Mouse (Mus musculus): ENCODE results near the gene Gpd2. TPM values are rescaled to one million over a fixed set of nuclear protein-coding genes. Genes with fewer than 3 reads are reported as not detected.

The Gpd2 gene
- total RNA-seq (2022): 100 to 1,000 TPM; 120 to 148 (median 124) TPM

- DNase-seq (ENCODE audit: low spot score in 2 of 2): no peak
Measured at GRCm38 (mm10) chr2:57237475-57237919, at the start of gene Gpd2. Gene Gpd2 (plus strand): TSS chr2:57237635.

- DNase-seq (ENCODE audit: low spot score in 2 of 2): no peak
Measured at GRCm38 (mm10) chr2:57188237-57188636, 49.2 kb upstream of the Gpd2 start.

- DNase-seq (ENCODE audit: low spot score in 2 of 2): no peak
Measured at GRCm38 (mm10) chr2:57190884-57191283, 46.6 kb upstream of the Gpd2 start.

- no peak for DNase-seq (ENCODE audit: low spot score in 2 of 2)
Measured at GRCm38 (mm10) chr2:57199046-57199445, 38.4 kb upstream of the Gpd2 start.

- no peak for DNase-seq (ENCODE audit: low spot score in 2 of 2)
Measured at GRCm38 (mm10) chr2:57208472-57209083, 28.9 kb upstream of the Gpd2 start.

- no peak for DNase-seq (ENCODE audit: low spot score in 2 of 2)
Measured at GRCm38 (mm10) chr2:57211049-57212001, 26.1 kb upstream of the Gpd2 start.

- no peak for DNase-seq (ENCODE audit: low spot score in 2 of 2)
Measured at GRCm38 (mm10) chr2:57213364-57213763, 24.1 kb upstream of the Gpd2 start.

GRCm38 (mm10) chr2:57223288-57224026, 14.0 kb upstream of the Gpd2 start:
- DNase-seq (ENCODE audit: low spot score in 2 of 2): no peak

GRCm38 (mm10) chr2:57225236-57225635, 12.2 kb upstream of the Gpd2 start:
- DNase-seq (ENCODE audit: low spot score in 2 of 2): no peak

- DNase-seq (ENCODE audit: low spot score in 2 of 2): no peak
Measured at GRCm38 (mm10) chr2:57227425-57227824, 10.0 kb upstream of the Gpd2 start.

GRCm38 (mm10) chr2:57229647-57230240, 7.7 kb upstream of the Gpd2 start:
- DNase-seq (ENCODE audit: low spot score in 2 of 2): no peak

GRCm38 (mm10) chr2:57231432-57231831, 6.0 kb upstream of the Gpd2 start:
- DNase-seq (ENCODE audit: low spot score in 2 of 2): no peak

GRCm38 (mm10) chr2:57232328-57232727, 5.1 kb upstream of the Gpd2 start:
- DNase-seq (ENCODE audit: low spot score in 2 of 2): no peak

- DNase-seq (ENCODE audit: low spot score in 2 of 2): no peak
Measured at GRCm38 (mm10) chr2:57236246-57236645, 1.2 kb upstream of the Gpd2 start.

GRCm38 (mm10) chr2:57237026-57237425, 409 bp upstream of the Gpd2 start:
- DNase-seq (ENCODE audit: low spot score in 2 of 2): no peak

GRCm38 (mm10) chr2:57237920-57238613, 632 bp downstream of the Gpd2 start:
- DNase-seq (ENCODE audit: low spot score in 2 of 2): peak; percentile 44 to 53

- DNase-seq (ENCODE audit: low spot score in 2 of 2): no peak
Measured at GRCm38 (mm10) chr2:57238614-57239165, 1.3 kb downstream of the Gpd2 start.

- no peak for DNase-seq (ENCODE audit: low spot score in 2 of 2)
Measured at GRCm38 (mm10) chr2:57239356-57239755, 1.9 kb downstream of the Gpd2 start.

- no peak for DNase-seq (ENCODE audit: low spot score in 2 of 2)
Measured at GRCm38 (mm10) chr2:57243987-57244386, 6.6 kb downstream of the Gpd2 start.

- DNase-seq (ENCODE audit: low spot score in 2 of 2): no peak
Measured at GRCm38 (mm10) chr2:57245721-57246328, 8.4 kb downstream of the Gpd2 start.

Data from layer of hippocampus, adult 8-10 months (tissue).